Mouse (Mus musculus): ENCODE data around the gene Rpl41. TPM values are rescaled to one million over a fixed set of nuclear protein-coding genes. Genes with fewer than 3 reads are reported as not detected.
A peak's percentile ranks its signal among the peaks of the same experiment; 100 is the strongest.
"Not testable (repeated sequence)": the region's sequence is repeated elsewhere in the genome, so short reads cannot be mapped to it uniquely, and the experiment has no call there.

The Rpl41 gene
- polyA plus RNA-seq, 1 experiment from 2014 or later, result 2,363 TPM

DNA sequence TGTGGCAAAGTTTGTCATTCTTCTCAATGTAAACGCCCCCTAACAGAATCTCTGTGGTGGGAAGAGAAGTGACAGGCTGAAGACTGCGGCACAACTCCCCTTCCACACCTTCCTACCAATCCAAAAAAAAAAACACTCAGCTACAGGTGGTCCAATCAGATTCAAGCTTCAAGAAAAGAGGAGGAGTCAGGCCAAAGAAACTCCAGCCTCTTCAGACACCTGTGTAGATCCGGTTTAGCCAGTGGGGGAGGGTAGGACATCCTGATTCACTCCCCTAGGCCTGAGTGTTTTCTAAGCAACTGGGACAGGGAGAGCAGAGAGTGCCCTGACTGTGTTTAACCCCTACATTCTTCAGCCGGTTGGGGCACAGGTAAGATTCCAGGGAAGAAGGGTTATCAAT is 35.3 kb upstream of the Rpl41 start:
- Histone ChIP-seq H3K9me3 (replicated peaks) (no peaks in the 10 kb centered on the region), H3K36me3 (no peaks in the 10 kb centered on the region), H3K9ac (no peak overlapping the region), H3K4me3 (peak overlapping the region; percentile 39; the same call in 1 of the 2 replicates), H3K4me2 (peak overlapping the region; percentile 59), H3K4me1 (replicated peaks) (peaks cover 27% of the 10 kb centered on the region), H3K27me3 (peaks cover 21% of the 10 kb centered on the region), H3K27ac (peak overlapping the region; percentile 73; the same call in 1 of the 2 replicates)
- 13% methylated on average over 4 of the region's 4 CpGs for WGBS
- no peak for ATAC-seq (replicated peaks; ENCODE audit: insufficient number of reproducible peaks, insufficient read depth, low FRiP score, low read depth)

DNA sequence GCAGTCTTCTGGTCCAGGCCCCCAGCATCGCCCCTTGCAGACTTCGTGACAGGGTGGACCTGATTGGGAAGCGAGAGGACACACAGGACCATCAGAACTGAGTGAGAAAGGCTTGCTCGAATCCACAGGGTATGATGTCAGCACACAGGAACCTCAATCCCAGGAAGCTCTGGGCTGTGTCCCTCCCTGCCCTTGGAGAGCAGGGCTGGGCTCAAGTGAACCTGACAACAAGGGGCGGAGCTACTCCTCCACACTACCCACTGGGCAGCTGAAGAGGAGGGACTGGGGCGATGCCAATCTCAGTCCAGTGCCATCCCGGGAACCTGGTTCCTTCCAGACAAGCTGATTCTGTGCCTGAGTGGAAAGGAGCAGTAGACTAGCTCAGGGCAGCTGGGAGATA is 34.5 kb upstream of the Rpl41 start:
- ATAC-seq (replicated peaks; ENCODE audit: insufficient number of reproducible peaks, insufficient read depth, low FRiP score, low read depth), result peak; percentile 87
- Histone ChIP-seq H3K27ac (peak overlapping the region; percentile 73), H3K9me3 (replicated peaks) (no peaks in the 10 kb centered on the region), H3K4me1 (replicated peaks) (peaks cover 20% of the 10 kb centered on the region), H3K36me3 (no peaks in the 10 kb centered on the region), H3K9ac (peak overlapping the region; percentile 50), H3K27me3 (peaks cover 14% of the 10 kb centered on the region), H3K4me2 (peak overlapping the region; percentile 59), H3K4me3 (peak overlapping the region; percentile 39)
- 19% methylated on average over 7 of the region's 7 CpGs for WGBS

DNA sequence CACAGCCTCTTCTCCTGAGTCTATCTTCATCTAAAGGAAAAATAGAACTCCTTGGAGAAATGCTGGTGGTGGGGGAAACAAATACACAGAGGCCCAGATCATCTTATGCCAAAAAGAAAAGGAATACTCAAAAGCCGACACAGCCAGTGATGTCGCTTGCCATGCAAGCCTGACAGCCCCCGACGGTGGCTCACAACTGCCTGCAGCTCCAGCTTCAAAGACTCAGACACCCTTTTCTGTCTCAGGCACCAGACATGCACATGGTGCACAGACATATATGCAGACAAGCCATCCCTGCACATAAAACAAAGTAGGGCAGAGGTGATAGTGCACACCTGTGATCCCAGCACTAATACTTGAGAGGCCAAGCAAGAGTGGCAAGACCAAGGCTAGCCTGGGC is 30.6 kb upstream of the Rpl41 start:
- Histone ChIP-seq H3K9ac (no peak overlapping the region), H3K9me3 (replicated peaks) (no peaks in the 10 kb centered on the region), H3K4me2 (no peak overlapping the region), H3K4me3 (no peak overlapping the region), H3K4me1 (replicated peaks) (peaks cover 13% of the 10 kb centered on the region), H3K36me3 (no peaks in the 10 kb centered on the region; the same call in none of the 2 replicates), H3K27me3 (no peaks in the 10 kb centered on the region), H3K27ac (no peak overlapping the region)
- WGBS, result 81% methylated on average over 4 of the region's 4 CpGs
- no peak for ATAC-seq (replicated peaks; ENCODE audit: insufficient number of reproducible peaks, insufficient read depth, low FRiP score, low read depth)

DNA sequence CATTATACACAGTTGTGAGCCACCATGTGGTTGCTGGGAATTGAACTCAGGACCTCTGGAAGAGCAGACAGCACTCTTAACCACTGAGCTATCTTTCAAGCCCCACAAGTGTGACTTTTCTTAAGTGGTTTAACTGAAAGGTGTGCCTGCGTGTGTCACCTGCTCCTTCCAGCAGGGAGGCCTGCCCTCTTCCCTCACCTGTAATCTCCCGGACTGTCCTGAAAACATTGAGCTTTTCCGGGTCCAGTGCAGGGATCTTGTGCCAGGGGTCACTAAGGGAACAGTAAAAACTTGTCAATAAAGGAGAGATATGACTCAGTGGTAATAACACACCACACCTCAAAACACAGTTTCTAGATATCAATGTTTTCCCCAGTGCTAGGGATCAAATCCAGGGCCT is 30.2 kb upstream of the Rpl41 start:
- no peak overlapping the region for H3K27ac ChIP-seq
- H3K4me1 ChIP-seq (replicated peaks), result peaks cover 11% of the 10 kb centered on the region
- H3K9ac ChIP-seq, result no peak overlapping the region
- no peaks in the 10 kb centered on the region for H3K9me3 ChIP-seq (replicated peaks)
- H3K27me3 ChIP-seq, result no peaks in the 10 kb centered on the region
- no peak for ATAC-seq (replicated peaks; ENCODE audit: insufficient number of reproducible peaks, insufficient read depth, low FRiP score, low read depth)
- WGBS, result 70% methylated on average over 3 of the region's 3 CpGs
- no peaks in the 10 kb centered on the region; the same call in none of the 2 replicates for H3K36me3 ChIP-seq
- no peak overlapping the region for H3K4me2 ChIP-seq
- no peak overlapping the region for H3K4me3 ChIP-seq

DNA sequence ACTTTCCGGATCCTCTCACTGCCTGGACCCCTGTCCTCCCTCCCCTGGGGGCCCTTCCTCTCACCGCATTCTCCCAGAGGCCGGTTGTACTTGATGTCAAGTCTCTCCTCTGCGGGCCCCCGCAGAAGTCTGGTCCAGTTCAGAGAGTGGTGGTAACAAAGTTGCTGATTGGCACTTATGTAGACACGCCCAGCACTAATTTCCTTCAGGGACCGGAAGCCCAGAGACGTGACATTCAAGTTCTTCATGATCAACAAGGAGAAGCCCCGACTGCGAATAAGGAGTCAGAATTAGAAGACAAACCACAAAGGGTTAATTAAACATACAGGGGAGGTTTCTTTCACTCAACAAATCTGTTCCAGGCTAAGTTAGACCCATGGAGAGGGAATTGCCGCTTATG is 29.2 kb upstream of the Rpl41 start:
- no peak overlapping the region for H3K4me2 ChIP-seq
- no peaks in the 10 kb centered on the region; the same call in none of the 2 replicates for H3K36me3 ChIP-seq
- H3K27ac ChIP-seq, result no peak overlapping the region
- H3K4me1 ChIP-seq (replicated peaks), result peaks cover 2% of the 10 kb centered on the region
- no peak overlapping the region for H3K4me3 ChIP-seq
- H3K27me3 ChIP-seq, result no peaks in the 10 kb centered on the region
- no peak overlapping the region for H3K9ac ChIP-seq
- H3K9me3 ChIP-seq (replicated peaks), result no peaks in the 10 kb centered on the region
- WGBS, result 55% methylated on average over 11 of the region's 11 CpGs
- ATAC-seq (replicated peaks; ENCODE audit: insufficient number of reproducible peaks, insufficient read depth, low FRiP score, low read depth), result no peak

DNA sequence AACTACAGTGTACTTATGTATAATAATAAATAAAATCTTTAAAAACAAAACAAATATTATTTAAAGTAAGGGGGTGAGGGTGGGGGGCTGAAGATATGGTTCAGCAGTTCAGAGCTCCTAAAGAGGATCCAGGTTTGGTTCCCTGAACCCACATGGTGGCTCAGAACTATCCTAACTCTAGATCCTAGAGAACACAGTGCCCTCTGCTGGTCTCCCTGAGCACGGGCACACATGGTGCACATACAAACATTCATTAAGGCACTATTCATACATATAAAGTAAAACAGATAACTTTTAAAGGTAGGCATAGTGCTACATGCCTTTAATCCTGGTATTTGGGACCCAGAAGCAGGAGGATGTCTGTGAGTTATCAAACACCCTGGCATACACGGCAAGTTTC is 26.0 kb upstream of the Rpl41 start:
- no peak overlapping the region for H3K4me3 ChIP-seq
- H3K4me1 ChIP-seq (replicated peaks), result no peaks in the 10 kb centered on the region
- H3K36me3 ChIP-seq, result peaks cover 3% of the 10 kb centered on the region
- no peaks in the 10 kb centered on the region for H3K27me3 ChIP-seq
- ATAC-seq (replicated peaks; ENCODE audit: insufficient number of reproducible peaks, insufficient read depth, low FRiP score, low read depth), result no peak
- H3K4me2 ChIP-seq, result no peak overlapping the region
- no peaks in the 10 kb centered on the region for H3K9me3 ChIP-seq (replicated peaks)
- 81% methylated on average over 2 of the region's 2 CpGs for WGBS
- H3K27ac ChIP-seq, result no peak overlapping the region
- no peak overlapping the region for H3K9ac ChIP-seq

DNA sequence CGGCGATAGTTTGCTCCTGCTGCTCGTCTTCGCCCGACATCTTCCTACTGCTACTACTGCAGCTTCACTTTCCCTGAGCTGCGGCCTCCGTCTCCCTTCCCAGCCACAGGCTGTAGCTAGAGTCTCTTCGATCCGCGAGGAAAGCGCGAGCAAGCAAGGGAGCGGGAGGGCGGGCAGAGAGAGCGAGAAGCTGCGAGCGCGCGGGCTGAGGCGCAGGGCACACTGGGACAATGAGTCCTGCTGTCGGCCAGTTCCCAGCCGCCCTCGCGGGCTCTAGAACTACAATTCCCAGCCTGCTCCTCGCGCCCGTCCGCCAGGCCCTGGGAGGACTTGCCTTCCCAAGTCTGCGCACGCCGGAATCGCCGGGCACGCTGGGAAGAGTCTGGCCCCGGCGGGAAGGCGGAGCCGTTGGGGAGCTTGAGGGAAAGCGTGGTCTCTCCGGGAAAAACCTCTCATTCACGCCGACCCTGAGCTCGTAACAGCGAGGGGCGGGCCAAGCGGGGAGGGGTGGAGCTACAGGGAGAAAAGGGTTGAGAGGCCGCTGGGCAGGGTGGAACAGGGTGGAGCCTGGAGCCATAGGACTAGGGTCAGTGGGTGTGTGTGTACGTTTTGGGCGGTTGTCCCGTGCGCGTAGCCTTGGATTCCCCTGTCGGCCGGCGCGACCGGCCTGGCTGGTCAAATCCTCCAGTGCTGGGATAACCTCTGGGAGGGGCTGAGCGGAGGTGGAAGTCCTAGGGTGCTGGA is 16.9 kb upstream of the Rpl41 start, which contains the start of gene Pa2g4:
Gene Pa2g4, minus strand, starts transcription at position 200 of the 744 bp plus-strand sequence.
- H3K9ac ChIP-seq, result peak within 1 kb of the TSS; percentile 96
- peak within 1 kb of the TSS; percentile 88 for H3K4me3 ChIP-seq
- H3K27me3 ChIP-seq, result no peaks in the 10 kb centered on the region
- peak; percentile 96 for ATAC-seq (replicated peaks; ENCODE audit: insufficient number of reproducible peaks, insufficient read depth, low FRiP score, low read depth)
- peaks cover 23% of the 10 kb centered on the region for H3K36me3 ChIP-seq
- H3K4me1 ChIP-seq (replicated peaks), result peaks cover 20% of the 10 kb centered on the region
- peak within 1 kb of the TSS; percentile 83 for H3K4me2 ChIP-seq
- H3K9me3 ChIP-seq (replicated peaks), result no peaks in the 10 kb centered on the region
- peak within 1 kb of the TSS; percentile 92 for H3K27ac ChIP-seq
- WGBS, result under 1% methylated on average over 58 of the region's 58 CpGs

DNA sequence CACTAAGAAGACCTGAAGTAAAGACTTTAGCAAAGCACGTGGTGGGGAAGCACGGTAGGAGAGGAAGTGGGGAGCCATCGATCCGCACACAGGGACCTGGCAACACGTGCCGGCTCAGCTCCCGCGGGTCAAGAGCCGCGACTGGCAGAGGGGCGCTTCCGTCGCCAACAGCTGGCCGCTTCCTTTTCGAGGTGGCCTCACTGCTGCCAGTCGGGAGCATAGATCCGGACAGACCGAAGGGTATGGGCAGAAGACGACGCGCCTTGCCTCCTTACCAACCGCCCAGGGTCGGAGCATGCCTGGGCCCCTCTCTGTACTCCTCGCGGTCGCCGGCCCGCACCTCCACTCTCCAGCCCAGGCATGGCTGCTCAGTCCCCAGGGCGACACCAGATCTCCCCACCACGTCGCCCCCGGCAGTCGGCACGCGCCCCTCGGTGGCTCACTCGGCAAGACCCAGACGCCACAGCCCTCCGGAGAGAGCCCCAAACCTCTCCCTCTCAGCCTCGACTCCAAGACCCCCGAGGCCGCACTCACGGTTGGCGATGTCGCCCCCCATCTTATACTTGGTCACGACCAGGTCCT is 16.2 kb upstream of the Rpl41 start:
- peak overlapping the region; percentile 83 for H3K4me2 ChIP-seq
- 0% methylated on average over 42 of the region's 46 CpGs for WGBS

DNA sequence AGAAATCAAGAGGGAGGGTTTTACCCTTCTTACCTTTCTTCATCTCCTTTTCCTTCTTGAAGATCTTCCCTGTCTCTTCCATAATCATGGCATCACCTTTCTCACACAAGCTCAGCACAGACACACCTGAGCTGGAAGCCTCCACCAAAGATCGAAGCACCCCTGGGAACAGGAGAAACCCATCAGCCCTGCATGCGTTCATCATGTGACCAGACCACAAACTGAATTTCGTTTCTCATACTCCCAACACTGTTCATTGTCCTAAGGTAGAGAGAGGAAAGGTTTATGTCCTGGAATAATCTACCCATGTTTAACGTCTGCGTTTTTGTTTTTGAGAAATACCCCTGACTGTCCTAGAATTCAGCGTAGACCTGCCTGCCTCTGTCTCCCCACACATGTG is 14.4 kb upstream of the Rpl41 start:
- no peak for ATAC-seq (replicated peaks; ENCODE audit: insufficient number of reproducible peaks, insufficient read depth, low FRiP score, low read depth)
- H3K36me3 ChIP-seq, result peaks cover 44% of the 10 kb centered on the region
- no peaks in the 10 kb centered on the region for H3K27me3 ChIP-seq
- H3K9ac ChIP-seq, result no peak overlapping the region
- no peaks in the 10 kb centered on the region for H3K9me3 ChIP-seq (replicated peaks)
- no peak overlapping the region for H3K27ac ChIP-seq
- peaks cover 20% of the 10 kb centered on the region for H3K4me1 ChIP-seq (replicated peaks)
- WGBS, result 85% methylated on average over 6 of the region's 6 CpGs
- peak overlapping the region; percentile 83; the same call in 1 of the 2 replicates for H3K4me2 ChIP-seq
- H3K4me3 ChIP-seq, result no peak overlapping the region

More for the DNA sequence above, 16.2 kb upstream of the Rpl41 start:
- Histone ChIP-seq H3K36me3 (peaks cover 27% of the 10 kb centered on the region), H3K9me3 (replicated peaks) (no peaks in the 10 kb centered on the region), H3K9ac (peak overlapping the region; percentile 96), H3K4me1 (replicated peaks) (peaks cover 20% of the 10 kb centered on the region), H3K27me3 (no peaks in the 10 kb centered on the region), H3K4me3 (peak overlapping the region; percentile 88), H3K27ac (peak overlapping the region; percentile 92)
- ATAC-seq (replicated peaks; ENCODE audit: insufficient number of reproducible peaks, insufficient read depth, low FRiP score, low read depth), result peak; percentile 8

DNA sequence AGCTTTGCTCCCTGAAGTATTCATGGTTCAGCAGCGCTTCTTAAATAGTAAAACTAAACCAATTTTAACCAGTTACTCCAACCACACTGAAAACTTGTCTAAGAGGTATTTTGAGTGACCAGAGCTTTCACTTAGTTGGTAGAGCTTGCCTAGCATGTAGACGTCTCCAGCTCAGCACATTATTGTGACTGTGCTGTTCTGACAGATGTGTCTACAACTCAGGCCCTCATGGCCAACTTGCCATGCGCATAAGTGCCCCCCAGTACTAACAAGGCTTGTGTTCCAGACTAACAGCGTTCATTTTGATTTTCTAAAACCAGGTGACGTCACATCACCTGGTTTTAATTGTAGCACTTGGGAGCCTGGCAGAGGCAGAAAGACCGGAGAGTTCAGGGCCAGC is 7.9 kb upstream of the Rpl41 start:
- Histone ChIP-seq H3K27me3 (no peaks in the 10 kb centered on the region), H3K27ac (no peak overlapping the region), H3K36me3 (peaks cover 50% of the 10 kb centered on the region), H3K4me2 (no peak overlapping the region), H3K4me3 (no peak overlapping the region), H3K4me1 (replicated peaks) (no peaks in the 10 kb centered on the region), H3K9ac (no peak overlapping the region), H3K9me3 (replicated peaks) (no peaks in the 10 kb centered on the region)
- no peak for ATAC-seq (replicated peaks; ENCODE audit: insufficient number of reproducible peaks, insufficient read depth, low FRiP score, low read depth)
- WGBS, result 85% methylated on average over 6 of the region's 6 CpGs

DNA sequence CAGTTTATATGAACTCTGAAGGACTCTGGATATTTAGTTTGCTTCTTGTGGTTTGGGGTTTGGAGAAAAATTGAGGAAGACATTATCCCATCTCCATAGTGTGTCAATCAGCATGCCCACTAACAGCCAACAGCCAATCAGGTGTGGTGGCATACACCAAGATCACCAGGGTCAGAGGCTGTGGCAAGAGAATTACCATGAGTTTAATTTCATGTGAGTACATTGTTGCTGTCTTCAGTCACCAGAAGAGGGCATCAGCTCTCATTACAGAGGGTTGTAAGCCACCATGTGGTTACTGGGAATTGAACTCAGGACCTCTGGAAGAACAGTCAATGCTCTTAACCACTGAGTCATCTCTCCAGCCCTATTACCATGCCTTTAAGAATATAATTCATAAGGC is 7.2 kb upstream of the Rpl41 start:
- H3K9ac ChIP-seq, result no peak overlapping the region
- no peaks in the 10 kb centered on the region for H3K4me1 ChIP-seq (replicated peaks)
- no peak for ATAC-seq (replicated peaks; ENCODE audit: insufficient number of reproducible peaks, insufficient read depth, low FRiP score, low read depth)
- H3K27me3 ChIP-seq, result no peaks in the 10 kb centered on the region
- no peak overlapping the region for H3K27ac ChIP-seq
- peaks cover 43% of the 10 kb centered on the region for H3K36me3 ChIP-seq
- no peak overlapping the region for H3K4me2 ChIP-seq
- no peaks in the 10 kb centered on the region for H3K9me3 ChIP-seq (replicated peaks)
- H3K4me3 ChIP-seq, result no peak overlapping the region

DNA sequence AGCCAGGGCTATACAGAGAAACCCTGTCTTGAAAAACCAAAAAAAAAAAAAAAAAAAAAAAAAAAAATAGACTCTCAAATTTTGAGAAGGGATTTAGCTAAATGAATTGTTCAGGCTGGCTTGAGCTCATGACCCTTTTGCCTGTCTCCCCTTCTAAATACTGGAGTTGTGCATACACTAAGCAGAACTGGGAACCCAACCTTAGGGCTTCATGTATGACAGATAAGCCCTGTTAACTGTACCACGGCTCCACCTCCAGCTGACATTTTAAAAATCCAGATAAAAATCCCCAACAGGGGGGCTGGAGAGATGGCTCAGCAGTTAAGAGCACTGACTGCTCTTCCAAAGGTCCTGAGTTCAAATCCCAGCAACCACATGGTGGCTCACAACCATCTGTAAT is 6.5 kb upstream of the Rpl41 start:
- not testable (repeated sequence) for H3K4me2 ChIP-seq; H3K27me3 ChIP-seq; H3K9me3 ChIP-seq (replicated peaks); H3K27ac ChIP-seq; ATAC-seq (replicated peaks; ENCODE audit: insufficient number of reproducible peaks, insufficient read depth, low FRiP score, low read depth); H3K9ac ChIP-seq; H3K4me1 ChIP-seq (replicated peaks); H3K4me3 ChIP-seq
- 81% methylated on average over 1 of the region's 1 CpGs for WGBS
- peaks cover 36% of the 10 kb centered on the region for H3K36me3 ChIP-seq
